Mouse (Mus musculus) ES-CJ7 (cell line): ENCODE data around the gene Gm28576.
"Not testable (repeated sequence)": the region's sequence is repeated elsewhere in the genome, so short reads cannot be mapped to it uniquely, and the experiment has no call there.

ENCODE experiments used
- DNase-seq: peaks from one replicate; pipeline ENCODE4 v3.0.0; 2011; ENCODE audit warnings: low read depth, low spot score

Gene Gm28576

GRCm38 (mm10) chrY:7722641-7723040, at the start of gene Gm28576:
Gene Gm28576 (plus strand): TSS chrY:7722941.
- DNase-seq, result not testable (repeated sequence)
